Mouse (Mus musculus): ENCODE measurements around the gene Lctl.

Gene Lctl

DNA sequence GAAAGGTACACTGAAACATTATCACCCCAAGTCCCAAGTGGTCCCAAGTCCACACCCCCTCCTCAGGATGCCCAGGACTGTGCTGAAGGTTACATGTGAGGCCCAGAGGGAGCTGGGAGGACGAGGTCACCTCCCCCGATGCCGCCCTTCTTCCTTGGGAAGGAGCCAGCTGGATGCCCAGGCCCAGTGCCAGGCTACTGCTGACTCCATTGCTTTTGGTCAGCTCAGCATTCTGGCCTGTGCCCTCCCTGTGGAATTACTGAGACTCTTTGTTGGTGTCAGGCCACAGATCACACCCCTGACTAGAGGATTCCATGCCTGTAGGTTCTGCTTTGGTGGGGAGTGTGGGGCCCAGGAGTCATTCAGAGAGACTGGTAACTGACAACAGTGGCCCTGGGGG lies at the start of gene Lctl:
TSS of gene Lctl (plus strand) at position 272 of the 400 bp plus-strand sequence.
- no peak for DNase-seq

DNA sequence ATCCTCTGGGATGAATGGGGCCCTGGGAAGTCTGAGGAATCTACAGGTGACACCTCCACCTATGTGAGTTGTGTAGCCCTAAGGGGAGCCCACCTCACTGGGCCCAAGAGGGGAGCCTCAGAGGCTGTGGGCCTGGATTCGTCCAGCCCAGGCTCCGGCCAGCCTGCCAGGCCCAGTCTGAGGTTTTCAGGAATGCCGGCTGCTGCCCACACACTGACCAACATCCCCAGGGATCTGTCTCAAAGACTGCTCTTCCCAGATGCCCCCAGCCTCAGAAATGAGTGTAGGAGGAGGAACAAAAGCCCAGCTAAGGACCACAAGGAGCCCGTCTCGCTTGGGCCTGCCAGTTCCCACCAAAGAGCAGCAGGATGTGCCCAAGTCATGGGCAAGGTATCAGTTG lies 49.2 kb upstream of the Lctl start:
- DNase-seq, result no peak

DNA sequence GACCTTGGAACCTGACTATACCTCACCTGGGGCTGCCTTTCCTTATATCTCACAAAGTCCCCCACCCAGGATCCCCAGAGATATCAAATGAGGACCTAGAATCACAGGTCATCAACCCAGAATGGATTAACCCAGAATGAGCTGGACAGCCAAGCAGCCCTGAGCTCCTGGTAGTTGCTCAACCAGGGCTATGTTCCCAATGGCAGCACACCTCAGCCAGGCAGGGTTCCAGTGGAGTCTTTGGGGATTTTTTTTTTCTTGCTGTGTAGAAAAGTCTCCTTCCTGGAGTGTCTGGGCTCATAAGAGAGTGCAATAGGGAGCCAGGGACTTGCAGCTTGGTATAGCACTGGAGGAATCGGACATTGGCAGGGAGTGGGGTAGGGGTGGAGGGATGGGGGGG lies 48.4 kb upstream of the Lctl start:
- no peak for DNase-seq

DNA sequence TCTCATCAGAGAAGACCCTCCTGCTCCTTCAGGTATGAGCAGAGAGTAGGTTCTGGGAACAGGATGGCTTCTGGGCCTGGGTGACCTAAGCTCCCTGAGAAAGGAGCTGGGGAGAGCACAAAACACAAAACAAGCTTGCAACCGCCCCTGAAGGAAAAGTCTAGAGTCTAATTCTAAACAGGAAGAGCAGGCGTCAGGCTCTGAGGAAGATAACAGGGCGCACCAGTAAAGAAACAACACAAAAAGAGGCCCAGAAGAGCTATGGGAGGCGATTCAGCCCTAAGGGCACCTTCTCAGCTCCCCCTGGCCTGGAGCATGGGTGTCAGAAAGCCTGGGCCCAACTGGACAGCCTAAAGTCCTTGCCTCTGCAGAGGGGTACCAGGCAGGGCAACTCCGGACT lies 47.8 kb upstream of the Lctl start:
- DNase-seq, result no peak

DNA sequence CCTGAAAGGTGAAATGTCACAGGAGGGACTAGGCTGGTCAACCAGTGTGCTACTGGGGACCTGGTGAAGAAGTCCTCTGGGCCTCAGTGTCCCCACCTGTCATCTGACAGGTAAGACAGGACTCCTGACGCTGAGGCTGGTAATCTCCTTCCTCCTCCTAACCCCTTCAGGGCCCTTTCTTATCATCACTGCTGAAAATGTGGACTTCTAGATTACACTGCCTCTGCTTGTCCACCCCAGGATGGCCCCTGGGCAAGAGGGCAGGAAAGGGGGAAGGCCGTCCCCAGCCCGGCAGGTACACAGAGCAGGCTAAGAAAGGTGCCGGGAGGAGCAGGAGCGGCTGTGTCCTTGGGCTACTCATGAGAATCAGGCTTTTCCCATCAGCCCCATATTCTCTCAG lies 46.3 kb upstream of the Lctl start:
- no peak for DNase-seq

DNA sequence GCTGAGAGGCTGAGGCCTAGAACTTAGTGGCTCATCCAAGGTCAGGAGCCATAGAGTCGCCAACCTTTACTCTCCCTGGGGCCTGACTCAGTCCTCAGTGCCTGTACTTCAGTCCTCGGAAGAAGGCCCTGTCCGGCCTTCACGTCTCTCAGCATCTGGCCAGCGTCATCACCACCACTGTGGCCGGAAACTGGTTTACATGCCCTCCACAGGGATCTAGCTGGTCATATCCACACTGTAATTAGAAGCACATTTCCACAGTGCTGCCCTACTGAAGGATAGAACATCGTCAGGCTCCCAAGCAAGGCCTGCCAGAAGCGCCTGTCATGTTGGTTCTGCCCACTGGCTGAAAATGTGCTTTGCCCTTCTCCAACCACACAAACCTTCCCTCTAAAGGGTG lies 42.1 kb upstream of the Lctl start:
- DNase-seq, result peak; percentile 47

DNA sequence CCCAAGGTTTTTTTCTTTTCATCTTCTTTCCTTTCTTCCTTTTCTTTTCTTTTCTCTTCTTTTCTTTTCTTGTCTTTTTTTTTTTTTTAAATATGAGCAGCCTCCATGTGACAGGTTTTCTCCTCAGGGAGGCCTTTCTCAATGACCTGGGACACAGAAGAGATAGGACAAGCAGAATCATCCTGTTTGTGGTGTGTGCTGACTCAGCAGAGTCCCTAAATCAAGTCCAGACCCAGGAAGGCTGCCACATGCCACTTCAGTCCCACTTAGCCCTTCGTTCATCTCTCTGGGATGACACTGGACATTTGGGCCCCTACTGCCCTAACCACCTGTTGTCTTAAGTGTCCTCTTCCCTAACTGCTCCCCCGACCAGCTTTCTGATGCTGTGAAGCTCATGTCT lies 40.5 kb upstream of the Lctl start:
- DNase-seq, result no peak

DNA sequence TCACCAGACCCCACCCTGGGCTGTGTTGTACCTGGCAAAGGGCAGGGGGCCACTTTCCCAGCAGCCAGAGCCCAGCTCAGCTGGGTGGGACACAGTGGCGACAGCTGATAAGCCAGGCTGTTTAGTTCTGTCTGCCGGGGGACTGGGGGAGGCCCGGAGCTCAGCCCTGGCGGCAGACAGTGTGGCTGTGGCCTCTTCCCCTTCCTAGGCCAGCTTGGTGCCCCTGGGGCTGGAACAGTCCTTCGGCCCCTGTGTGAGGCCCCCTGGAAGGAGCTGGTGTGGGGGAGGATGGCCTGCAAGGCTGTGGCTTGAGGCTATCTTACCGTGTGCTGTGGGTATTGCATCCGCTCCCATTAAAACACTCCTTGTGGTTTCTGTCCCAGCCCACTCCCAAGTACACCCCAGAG lies 38.6 kb upstream of the Lctl start:
- DNase-seq, result no peak

DNA sequence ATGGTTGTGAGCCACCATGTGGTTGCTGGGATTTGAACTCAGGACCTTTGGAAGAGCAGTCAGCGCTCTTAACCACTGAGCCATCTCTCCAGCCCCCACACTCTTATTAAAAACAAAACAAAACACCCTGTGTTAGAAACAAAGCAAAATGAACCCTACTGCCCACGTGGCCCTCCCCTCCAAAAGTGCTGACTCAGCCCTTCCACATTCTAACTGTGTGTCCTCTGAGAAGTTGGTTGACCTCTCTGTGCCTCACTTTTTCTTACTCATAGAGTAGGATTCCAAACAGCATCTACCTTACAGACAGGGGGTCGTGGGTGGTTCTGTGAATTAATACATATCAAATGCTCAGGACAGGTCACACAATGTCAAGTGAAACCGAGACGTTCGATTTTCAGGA lies 37.0 kb upstream of the Lctl start:
- no peak for DNase-seq

DNA sequence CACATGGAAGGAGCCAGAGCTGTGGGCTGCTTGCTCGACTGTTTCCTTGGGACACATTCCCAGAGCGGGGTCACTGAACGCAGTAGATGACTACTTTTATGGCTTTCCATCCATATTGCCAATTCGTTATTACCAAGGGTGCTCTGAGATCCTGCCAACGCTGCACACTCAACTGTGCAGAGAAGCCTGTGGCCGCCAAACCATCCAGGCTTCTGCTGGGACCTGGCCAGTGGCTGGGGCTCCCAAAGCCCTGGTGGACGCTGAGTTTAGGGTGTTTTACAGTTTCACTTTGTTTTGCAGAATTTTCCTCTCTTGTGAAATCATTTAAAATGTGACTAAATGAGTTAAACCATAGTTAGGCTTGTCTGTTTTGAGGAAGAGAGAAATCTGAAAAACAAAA lies 32.7 kb upstream of the Lctl start:
- peak; percentile 28 for DNase-seq

DNA sequence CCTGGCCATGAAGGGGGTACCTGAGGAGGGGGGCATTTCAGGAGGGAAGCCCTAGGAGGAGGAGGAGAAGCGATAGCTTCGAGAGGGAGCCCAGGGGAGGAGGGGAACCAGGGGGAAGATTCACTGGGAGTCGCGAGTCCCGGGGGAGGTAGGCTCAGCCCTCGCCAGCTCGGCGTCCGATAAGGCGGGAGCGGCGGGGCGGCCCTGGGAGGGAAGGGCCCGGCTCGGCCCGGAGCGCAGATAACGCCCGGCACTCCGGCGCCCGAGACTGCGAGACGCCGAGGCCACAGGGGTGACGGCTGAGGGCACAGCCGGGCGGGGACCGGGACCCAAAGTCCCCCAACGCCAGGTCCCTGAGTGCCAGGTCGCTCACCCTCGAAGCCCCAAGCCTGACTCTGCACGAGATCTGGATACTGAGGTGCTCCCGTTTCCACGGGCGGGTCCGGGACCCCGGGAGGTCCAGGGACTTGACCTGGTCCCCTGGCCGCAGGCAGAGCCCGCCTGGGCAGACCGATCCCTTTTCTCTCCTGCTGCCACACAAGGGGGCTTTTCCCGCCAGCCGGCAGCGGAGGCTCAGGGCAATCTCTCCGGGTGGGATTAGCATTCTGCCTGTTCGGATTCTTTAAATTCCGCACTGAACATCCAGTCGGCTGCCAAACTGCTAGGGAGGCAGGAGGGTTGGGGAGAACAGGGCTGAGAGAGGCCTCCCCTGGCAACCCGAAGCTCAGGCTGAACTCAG lies 32.1 kb upstream of the Lctl start:
- peak; percentile 75 for DNase-seq

DNA sequence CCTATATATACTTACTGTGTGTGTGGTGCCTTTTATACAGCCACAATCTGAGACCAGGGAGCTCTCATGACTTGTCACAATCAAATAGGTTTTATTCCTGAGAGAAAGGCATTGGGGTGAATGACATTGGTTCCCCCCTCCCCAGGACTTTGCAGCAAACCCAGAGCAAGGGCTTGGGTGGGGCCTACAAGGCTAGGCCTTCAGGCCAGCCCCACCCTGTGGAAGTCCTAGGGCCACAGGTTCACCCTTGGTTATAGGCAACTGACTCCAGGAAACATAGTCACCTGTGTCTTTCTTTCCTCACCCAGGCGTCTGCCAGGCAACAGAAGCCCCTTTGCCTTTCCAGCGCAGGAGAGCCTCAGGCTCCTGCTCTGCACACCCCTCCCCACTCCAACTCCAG lies 31.0 kb upstream of the Lctl start:
- DNase-seq, result no peak

DNA sequence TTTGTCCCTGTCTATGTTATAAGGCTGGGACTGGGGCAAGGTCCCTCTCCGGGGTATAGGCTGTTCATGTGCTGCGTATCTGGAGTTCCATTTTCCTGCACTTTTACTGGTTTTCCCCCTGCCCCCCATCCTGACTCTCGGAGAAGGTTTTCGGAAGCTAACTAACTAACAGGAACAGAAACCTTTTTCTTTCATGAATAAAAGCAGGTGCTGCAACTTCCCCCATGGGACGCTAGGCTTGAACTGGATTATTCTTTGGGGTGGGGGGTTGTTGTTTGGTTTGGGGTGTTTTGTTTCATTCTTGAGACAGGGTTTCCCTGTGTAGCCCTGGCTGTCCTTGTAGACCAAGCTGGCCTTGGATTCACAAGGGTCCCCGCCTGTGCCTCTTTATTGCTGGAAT lies 30.4 kb upstream of the Lctl start:
- DNase-seq, result no peak

DNA sequence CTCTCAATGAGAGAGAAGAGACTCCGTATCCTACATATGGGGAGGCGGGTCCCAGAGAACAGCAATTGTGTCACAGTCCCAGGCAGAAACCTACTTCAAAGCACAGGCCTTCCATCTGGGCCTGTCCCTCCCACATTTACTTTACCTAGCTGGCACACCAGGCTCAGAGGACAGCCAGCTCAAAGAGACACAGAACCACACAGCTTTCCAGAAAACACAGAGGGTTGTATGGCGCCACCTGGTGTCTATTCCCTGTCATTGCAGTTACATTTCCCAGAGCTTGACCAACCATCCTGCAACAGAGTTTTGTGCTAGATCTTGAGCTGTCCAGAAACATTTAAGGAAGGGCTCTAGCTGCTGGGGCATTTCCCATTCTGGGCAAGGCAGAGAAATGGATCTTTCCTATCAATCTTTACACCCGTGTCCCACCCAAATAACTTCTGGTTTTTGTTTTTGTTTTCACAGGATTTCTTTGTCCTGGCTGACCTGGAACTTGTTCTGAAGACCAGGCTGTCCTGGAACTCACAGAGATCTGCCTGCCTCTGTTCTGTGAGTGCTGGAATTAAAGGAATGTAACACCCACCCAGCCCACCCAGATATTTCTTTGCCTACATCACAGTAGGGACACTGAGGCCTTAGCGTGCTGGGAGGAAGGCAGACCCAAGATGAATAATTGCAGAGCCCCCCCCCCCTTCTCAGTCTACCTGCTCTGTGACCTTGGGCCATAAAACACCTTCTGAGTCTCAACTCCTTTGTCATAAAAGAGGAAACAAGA lies 29.3 kb upstream of the Lctl start:
- DNase-seq, result peak; percentile 82

DNA sequence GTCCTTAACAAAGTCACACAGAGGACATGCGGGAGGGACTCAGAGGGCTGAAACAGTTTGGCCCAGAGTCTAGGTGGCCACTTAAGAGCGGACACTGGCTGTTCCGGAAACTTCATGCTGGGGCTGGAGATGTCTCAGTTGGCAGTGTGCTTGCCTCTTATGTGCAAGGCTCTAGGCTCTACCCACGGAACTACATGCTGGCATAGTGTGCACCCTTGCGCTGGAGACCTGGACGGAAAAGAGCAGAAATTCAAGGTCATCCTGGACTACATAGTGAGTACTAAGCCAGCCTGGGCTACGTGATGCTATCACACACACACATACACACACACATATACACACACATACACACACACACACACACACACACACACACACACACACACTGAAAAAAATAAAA lies 28.6 kb upstream of the Lctl start:
- DNase-seq, result no peak

DNA sequence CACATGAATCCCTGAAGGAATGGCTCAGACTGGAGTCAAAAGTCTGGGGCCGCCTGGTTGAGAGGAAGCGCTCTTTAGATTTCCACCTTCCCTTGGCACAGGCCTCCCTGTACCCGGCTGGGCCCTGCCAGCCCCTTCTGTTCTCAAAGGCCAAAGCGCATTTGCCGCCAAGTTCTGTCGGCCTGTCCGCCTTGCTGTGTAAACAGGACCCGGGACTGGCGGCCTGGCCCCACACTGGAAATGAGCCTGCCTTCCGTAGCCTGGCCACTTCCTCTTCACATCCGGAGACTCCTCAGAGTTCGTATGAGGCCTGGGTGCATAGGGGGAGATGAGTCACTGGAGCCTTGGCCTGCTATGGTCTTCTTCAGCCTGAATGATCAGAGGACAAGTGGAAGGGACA lies 27.9 kb upstream of the Lctl start:
- DNase-seq, result no peak

DNA sequence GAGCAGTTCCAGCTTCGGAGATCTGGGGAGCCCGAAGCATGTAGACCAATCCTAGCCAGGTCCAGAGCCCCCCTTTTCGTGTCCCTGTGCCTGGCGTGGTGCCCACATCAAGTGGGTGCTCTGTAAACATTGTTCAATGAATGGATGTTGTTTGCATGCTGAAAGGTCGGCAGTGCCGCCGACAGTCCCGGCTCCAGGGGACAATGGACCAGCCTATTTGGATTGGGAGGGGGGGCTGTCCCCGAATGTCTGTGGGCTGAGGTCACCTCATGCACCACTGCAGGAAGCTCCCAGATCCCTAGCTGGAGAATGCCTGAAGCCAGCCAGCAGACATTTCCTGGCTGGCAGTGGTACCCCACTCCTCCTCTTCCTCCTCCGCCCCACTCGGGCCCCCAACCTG lies 22.9 kb upstream of the Lctl start:
- DNase-seq, result no peak

DNA sequence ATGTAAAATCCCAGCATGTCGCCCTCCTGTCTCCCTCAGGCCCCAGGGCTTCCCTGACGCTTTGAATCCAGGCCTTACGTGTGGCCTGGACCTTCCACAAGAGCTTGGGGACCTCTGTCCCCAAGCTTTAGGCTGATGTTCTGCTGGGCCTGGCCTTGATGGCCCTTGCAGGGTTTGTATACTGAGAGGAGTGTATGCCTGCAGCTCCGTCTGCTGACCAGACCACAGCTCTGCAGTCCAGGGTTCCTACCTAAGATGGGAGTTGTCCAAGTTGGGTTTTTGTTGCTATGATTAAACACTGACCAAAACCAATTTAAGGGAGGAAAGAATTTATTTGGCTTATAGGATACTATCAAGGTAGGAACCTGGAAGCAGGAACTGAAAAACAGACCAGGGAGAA lies 18.7 kb upstream of the Lctl start:
- DNase-seq, result no peak

DNA sequence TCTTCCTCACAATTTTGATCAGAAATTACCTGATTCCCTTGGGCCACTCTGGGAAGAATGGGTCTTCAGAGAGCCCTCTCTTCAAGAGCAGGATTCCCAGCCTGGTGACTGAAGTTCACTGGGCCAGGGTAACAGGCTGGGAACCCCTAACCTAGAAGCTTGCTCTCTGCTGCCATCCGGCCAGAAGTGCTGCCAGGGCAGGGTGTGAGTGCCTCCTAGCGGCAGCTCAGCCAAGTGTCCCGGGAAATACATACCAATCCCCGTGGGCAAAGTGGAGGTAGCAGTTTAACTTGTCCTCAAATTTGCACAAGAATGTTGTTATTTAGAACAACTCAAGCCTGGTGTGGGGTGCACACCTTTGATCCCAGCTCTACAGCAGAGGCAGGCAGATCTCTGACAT lies 16.5 kb upstream of the Lctl start:
- peak; percentile 84 for DNase-seq

DNA sequence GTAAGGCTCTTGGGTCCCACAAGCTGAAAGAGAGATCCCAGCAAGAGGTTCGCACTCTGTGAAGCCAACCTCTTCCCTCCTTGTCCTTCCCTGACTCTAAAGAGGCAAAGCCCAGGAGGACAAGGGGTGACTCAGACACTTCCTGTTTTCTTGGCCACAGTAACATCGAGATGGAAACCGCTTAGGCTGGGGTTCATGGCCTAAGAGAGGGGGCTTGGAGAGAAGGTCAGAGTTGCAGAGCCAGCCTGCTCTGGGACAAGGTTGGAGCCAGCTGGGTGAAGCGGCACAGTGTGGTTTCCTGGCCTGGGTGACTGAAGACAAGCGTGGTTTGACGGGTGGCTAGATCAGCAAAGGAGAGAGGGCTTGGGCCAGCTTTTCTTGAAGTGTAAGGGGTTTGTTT lies 11.6 kb upstream of the Lctl start:
- no peak for DNase-seq

DNA sequence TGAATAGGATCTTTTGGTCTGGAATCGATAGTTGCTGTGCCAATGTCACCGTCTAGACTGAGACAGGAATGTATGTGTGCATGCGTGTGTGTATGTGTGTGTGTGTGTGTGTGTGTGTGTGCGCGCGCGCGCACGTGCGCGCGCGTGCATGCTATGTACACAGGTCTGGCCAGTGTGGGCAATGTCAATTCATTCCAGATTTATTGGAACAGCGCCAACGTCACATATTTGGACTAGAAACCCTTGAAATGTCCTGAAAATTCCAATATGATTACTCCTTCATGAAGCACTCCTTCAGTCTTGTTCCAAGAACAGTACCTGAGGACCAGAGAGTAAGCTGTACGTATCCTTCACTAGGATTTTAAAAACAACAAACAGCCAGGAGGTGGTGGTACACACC lies 6.4 kb upstream of the Lctl start:
- no peak for DNase-seq

DNA sequence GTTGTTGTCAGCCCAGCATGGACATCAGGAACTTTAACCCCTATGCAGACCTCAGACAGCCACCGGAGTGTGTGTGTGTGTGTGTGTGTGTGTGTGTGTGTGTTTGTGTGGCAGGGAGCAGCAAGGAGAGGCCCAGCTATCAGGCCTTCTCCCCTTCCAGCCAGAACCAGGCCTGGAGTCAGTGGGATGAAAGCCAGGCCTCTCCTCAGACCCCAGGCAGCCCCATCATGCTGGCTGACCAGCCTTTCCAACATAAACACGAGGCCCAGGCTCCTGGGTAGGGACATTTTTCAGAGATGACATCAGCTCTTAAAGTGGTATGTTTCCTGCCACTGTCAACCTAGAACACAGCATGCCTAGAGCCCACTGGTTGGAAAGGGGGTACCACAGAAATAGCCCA lies 2.3 kb upstream of the Lctl start:
- DNase-seq, result peak; percentile 36

DNA sequence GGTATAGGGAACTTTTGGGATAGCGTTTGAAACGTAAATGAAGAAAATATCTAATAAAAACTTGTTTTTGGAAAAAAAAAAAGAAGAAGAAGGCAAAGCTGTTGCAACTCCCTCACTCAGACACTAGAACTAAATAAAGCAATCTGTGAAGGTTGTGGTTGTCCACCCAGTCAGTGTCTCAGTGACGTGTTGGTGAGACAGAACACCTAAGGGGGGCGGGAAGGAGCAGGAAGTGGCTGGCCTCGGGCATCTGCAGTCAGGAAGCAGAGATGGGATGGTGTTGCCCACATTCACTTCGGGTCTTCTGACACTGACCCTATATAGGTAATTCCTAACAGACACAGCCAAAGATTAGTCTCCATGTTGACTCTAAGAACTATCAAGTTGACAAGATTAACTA lies 1.2 kb upstream of the Lctl start:
- no peak for DNase-seq

DNA sequence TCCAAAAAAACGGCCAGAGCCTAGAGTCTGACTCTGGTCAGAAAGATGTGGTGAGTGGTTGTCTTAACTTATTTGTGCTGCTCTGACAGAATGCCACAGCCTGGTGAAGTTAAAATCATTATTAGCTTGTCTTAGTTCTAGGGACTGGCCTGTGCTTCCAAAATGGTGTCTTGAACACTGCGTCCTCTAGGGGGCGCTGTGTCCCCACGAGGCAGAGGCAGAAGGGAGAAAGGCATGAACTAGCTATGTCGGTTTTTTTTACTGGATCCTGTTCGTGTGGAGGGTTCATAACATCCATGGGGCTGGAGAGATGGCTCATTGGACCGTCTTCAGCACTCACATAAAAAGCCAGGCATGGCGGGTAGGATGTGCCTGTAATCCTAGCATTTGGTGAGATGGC lies 3.0 kb downstream of the Lctl start:
- DNase-seq, result peak; percentile 56

Measured in embryo, embryonic 11 days (tissue).